Mouse (Mus musculus): Measurements from ENCODE around the gene Phc2. TPM values are rescaled to one million over a fixed set of nuclear protein-coding genes. Genes with fewer than 3 reads are reported as not detected.
"Not testable (repeated sequence)": the region's sequence is repeated elsewhere in the genome, so short reads cannot be mapped to it uniquely, and the experiment has no call there.

The Phc2 gene
- total RNA-seq, 2 experiments from 2014 or later, result 99.6 to 102 TPM

- no peak for DNase-seq (ENCODE audit: low spot score in 2 of 2)
Observed at GRCm38 (mm10) chr4:128641766-128642717, 12.5 kb upstream of the Phc2 start.

GRCm38 (mm10) chr4:128645896-128646295 is 8.6 kb upstream of the Phc2 start:
- DNase-seq (ENCODE audit: low spot score in 2 of 2), result no peak

- no peak for DNase-seq (ENCODE audit: low spot score in 2 of 2)
Observed at GRCm38 (mm10) chr4:128646762-128647161, 7.7 kb upstream of the Phc2 start.

- DNase-seq (ENCODE audit: low spot score in 2 of 2), result no peak
Observed at GRCm38 (mm10) chr4:128648567-128649255, 5.8 kb upstream of the Phc2 start.

- no peak for DNase-seq (ENCODE audit: low spot score in 2 of 2)
Observed at GRCm38 (mm10) chr4:128651530-128651929, 3.0 kb upstream of the Phc2 start.

- DNase-seq (ENCODE audit: low spot score in 2 of 2), result no peak
Observed at GRCm38 (mm10) chr4:128652584-128653298, 1.8 kb upstream of the Phc2 start.

- DNase-seq (ENCODE audit: low spot score in 2 of 2), result peak in 1 of 2 experiments; percentile 33
Observed at GRCm38 (mm10) chr4:128655446-128655845, 944 bp downstream of the Phc2 start.

GRCm38 (mm10) chr4:128660196-128660595 is 5.7 kb downstream of the Phc2 start:
- DNase-seq (ENCODE audit: low spot score in 2 of 2), result no peak

GRCm38 (mm10) chr4:128661063-128661462 is 6.6 kb downstream of the Phc2 start:
- no peak for DNase-seq (ENCODE audit: low spot score in 2 of 2)

- no peak for DNase-seq (ENCODE audit: low spot score in 2 of 2)
Observed at GRCm38 (mm10) chr4:128664002-128664401, 9.5 kb downstream of the Phc2 start.

GRCm38 (mm10) chr4:128666362-128666761 is 11.9 kb downstream of the Phc2 start:
- not testable (repeated sequence) for DNase-seq (ENCODE audit: low spot score in 2 of 2)

GRCm38 (mm10) chr4:128667195-128667594 is 12.7 kb downstream of the Phc2 start:
- DNase-seq (ENCODE audit: low spot score in 2 of 2), result not testable (repeated sequence)

- no peak for DNase-seq (ENCODE audit: low spot score in 2 of 2)
Observed at GRCm38 (mm10) chr4:128669229-128669628, 14.7 kb downstream of the Phc2 start.

GRCm38 (mm10) chr4:128670566-128671191 is 16.2 kb downstream of the Phc2 start:
- no peak for DNase-seq (ENCODE audit: low spot score in 2 of 2)

- no peak for DNase-seq (ENCODE audit: low spot score in 2 of 2)
Observed at GRCm38 (mm10) chr4:128672494-128672893, 18.0 kb downstream of the Phc2 start.

GRCm38 (mm10) chr4:128678564-128679217 is 24.2 kb downstream of the Phc2 start:
- DNase-seq (ENCODE audit: low spot score in 2 of 2), result no peak

GRCm38 (mm10) chr4:128681126-128681525 is 26.6 kb downstream of the Phc2 start:
- DNase-seq (ENCODE audit: low spot score in 2 of 2), result no peak

GRCm38 (mm10) chr4:128682281-128682680 is 27.8 kb downstream of the Phc2 start:
- DNase-seq (ENCODE audit: low spot score in 2 of 2), result no peak

- no peak for DNase-seq (ENCODE audit: low spot score in 2 of 2)
Observed at GRCm38 (mm10) chr4:128683706-128684105, 29.2 kb downstream of the Phc2 start.

GRCm38 (mm10) chr4:128684108-128684507 is 29.6 kb downstream of the Phc2 start:
- DNase-seq (ENCODE audit: low spot score in 2 of 2), result no peak
